Mouse (Mus musculus): ENCODE results near the gene Slc19a2. TPM values are rescaled to one million over a fixed set of nuclear protein-coding genes. Genes with fewer than 3 reads are reported as not detected.
"Not testable (repeated sequence)": the region's sequence is repeated elsewhere in the genome, so short reads cannot be mapped to it uniquely, and the experiment has no call there.

Gene Slc19a2
- total RNA-seq (2014; fragmentation: Nextera tagmentation): 6.3 and 10.0 TPM in 2 replicates
- 5.1 and 9.6 TPM in 2 replicates for total RNA-seq (2017)

- peak; percentile 92 for ATAC-seq (replicated peaks; ENCODE audit: poor library complexity, severe bottlenecking)
Measured at GRCm38 (mm10) chr1:164248465-164249331, at the start of gene Slc19a2. Slc19a2 (plus strand) TSS chr1:164249046.

DNA sequence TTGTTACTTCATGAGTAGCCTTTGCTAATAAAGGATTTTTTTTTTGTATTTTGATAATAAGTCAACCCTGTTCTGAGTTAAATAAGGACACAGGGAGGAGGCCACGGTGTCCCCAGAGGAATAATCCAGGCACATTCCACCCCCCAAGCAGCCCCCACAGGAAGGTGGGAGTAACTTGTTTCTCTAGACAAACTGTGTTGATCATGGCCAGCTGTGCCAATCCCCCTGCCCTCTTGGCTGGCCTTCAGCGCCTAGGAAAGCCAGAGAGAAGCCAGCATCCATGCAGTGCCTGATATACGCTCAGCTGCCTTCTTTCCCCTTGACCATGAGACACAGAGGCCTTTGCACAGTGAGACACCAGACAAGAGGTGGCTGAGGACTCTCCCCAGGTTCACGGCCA, 49.3 kb upstream of the Slc19a2 start:
- no peak for ATAC-seq (replicated peaks; ENCODE audit: poor library complexity, severe bottlenecking)

DNA sequence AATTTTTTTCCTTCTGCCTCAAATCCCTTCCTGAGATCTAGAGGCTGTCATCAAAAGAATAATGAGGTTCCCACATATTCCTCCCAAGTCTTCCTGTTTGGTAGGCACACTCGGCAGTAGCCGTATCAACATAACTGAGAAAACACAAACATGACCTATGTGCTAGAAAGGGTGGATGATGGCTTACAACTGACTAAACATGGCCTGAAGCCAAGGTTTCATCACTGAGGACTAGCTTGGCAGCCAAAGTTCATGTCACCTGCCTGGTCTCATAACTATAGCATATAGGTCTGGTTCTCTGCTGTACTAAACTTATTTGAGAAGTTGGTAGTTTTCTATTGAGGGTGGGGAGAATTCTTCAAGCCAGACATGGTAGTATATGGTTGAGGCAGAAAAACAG, 40.4 kb upstream of the Slc19a2 start:
- ATAC-seq (replicated peaks; ENCODE audit: poor library complexity, severe bottlenecking): no peak

DNA sequence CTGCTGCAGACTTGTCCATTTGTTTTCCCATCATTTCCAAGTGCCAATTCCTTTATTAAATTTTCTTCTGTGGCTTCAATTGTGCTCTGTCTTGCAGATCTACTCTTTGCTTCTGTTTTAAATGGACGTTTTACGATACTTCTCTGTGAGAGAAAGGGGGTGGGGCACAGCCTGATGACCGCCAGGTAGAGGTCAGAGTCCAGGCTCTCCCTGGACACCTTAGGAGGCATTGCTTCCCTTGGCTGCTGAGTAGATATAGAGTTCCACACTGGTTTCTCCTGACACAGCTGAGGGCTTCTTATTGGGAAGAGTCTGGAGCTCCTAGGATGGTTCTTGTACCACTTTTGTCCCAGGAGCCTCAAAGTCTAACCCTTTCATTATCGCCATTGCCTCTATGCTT, 37.9 kb upstream of the Slc19a2 start:
- no peak for ATAC-seq (replicated peaks; ENCODE audit: poor library complexity, severe bottlenecking)

- ATAC-seq (replicated peaks; ENCODE audit: poor library complexity, severe bottlenecking): no peak
Measured at GRCm38 (mm10) chr1:164212686-164213085, 36.2 kb upstream of the Slc19a2 start.

DNA sequence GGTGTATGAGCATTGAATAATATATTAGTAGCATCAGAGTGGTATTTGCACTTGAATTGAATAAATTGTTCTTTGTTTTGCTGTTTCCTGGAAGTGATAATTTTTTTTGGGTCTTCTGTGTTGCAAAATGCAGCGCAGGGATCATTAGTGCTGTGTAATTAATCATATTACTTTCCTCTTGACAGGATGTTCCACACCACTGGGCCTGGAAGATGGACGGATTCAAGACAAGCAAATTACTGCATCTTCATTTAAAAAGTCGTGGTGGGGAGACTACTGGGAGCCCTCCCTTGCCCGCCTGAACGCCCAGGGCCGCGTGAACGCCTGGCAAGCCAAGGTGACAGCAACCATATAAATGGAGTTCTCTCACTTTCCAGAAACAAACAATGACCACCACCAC, 34.7 kb upstream of the Slc19a2 start:
- no peak for ATAC-seq (replicated peaks; ENCODE audit: poor library complexity, severe bottlenecking)

DNA sequence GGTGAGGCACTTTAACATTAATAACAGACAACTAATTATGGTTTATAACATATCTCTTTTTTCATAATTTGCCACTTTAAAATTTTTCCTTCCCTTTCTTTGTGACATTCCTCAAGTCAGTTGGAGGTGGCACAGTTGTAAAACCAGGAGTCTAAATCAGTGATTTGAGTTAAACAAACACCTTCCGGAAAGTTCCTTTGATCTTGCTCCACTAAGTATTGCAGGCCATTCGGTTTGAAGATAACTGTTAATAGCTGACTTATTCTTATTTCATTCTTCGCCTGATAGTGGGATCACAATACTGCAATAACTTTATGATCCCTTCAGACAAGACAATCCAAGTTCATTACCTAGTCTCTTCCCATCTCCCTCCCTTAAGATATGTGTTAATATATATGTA, 33.7 kb upstream of the Slc19a2 start:
- no peak for ATAC-seq (replicated peaks; ENCODE audit: poor library complexity, severe bottlenecking)

DNA sequence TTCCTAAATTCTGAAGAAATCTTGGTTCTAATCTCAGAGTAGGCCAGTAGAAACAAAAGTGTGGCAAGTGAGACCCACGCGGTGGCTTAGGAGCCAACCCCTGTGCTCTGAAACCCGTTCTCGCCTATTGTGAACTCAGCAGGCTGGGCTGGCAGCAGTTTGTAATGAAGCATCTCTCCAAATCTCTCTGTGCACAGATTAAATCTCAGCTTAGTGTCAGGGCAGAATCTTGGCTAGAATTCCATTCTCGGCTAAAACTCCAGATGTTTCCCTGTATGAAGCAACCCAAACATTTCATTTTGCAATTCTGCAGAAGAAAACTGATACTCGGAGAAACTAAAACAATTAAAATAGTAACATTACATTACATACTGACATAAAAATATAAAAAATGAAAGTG, 33.3 kb upstream of the Slc19a2 start:
- ATAC-seq (replicated peaks; ENCODE audit: poor library complexity, severe bottlenecking): no peak

DNA sequence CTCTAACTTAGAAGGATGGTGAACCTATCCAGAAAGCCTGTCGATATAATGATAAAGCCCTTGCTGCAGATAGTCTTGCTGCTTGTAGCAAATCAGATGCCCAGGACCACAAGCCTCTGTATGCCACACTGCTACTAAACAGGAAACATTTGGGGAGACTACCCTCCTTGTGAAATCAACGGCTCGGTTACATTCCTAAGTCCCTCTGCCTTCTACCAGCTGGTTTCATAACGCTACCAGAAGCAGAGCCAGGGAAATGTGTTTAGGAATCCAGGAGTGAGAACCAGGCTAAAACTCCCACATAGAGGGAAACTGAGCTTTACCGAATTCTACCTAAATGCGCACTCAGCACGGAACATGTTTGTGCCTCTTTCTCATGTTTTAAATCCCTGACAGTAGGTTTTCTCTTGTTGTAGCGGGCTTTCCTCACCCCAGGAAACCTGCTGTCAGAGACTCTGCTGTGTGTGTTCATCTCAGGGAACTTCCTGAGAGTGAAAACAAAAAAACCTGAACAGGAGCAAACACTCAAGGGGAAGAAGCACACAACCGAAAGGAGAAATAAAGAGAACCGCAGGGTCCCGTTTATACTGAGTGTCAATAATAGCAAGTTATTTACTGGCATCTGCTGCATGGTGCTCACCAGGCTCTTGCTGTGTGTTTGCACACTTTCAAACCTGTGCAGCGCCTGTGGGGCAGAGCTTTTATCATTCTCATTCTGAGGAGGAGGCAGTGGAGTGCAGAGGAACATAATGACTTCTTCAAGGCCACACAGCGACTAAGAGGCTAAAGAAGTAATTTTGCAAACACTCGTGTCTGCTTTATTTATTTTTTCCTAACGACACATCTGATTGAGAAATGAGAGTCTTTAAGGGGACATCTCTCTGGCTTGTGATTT, 30.8 kb upstream of the Slc19a2 start:
- ATAC-seq (replicated peaks; ENCODE audit: poor library complexity, severe bottlenecking): peak; percentile 88

DNA sequence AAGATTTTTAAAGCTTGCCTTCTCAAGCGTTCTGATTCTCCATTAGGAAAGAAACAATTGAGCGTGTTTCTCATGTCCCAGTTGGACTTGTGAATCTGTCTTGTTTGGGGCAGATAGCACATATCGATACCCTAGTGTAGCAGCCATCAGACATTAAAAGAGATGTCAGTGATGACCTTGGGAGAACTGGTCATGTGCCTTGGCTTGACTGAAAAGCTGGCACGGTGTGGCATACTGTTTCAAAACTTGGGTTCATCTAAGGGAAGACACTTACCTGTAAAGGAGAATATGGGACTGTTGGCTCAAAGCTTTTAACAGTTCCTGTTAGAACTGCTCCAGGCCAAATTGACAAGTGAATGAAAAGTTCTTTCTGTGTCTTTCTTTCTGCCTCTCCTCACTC, 28.6 kb upstream of the Slc19a2 start:
- no peak for ATAC-seq (replicated peaks; ENCODE audit: poor library complexity, severe bottlenecking)

- no peak for ATAC-seq (replicated peaks; ENCODE audit: poor library complexity, severe bottlenecking)
Measured at GRCm38 (mm10) chr1:164223089-164223488, 25.8 kb upstream of the Slc19a2 start.

DNA sequence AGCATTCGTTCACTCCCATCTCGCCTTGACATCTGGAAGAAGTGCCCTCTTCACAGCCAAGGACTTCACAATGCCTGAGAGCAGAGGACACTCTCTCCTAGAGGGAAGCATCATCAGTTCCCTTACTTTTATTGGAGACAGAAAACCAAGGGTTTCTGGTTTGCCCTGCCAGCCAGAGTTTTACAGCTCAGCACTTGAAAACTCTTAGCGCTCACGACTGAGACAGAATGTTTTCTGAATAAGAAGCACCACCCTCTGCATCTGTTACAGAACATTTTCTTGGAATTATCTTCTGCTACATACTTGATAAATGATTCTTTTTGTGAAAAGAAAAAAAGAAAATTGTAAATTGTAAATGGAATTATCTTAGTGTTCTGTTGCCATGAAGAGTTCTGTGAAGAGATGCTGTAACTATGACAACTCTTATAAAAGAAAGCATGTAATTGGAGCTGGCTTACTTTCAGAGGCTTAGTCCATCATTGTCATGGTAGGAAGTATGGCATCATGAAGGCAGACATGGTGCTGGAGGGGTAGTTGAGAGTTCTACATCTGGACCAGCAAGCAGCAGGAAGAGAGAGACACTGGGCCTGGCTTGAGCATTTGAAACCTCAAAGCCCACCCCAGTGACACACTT, 16.8 kb upstream of the Slc19a2 start:
- ATAC-seq (replicated peaks; ENCODE audit: poor library complexity, severe bottlenecking): not testable (repeated sequence)

DNA sequence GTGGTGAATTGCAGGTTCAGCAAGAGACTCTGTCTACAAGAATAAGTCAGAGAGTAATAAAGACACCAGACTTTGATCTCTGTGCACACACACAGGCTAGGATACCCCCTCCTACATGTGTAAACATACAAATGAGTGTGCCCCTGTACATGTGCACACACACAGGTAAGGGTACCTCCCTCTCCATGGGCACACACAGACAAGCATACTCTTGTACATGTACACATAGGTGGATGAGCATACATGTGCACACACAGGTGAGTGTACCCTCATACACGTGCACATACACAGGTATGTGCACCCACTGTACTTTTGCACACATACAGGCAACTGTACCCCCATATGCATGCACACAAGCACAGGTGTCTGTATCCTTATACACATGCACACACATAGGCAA, 15.4 kb upstream of the Slc19a2 start:
- no peak for ATAC-seq (replicated peaks; ENCODE audit: poor library complexity, severe bottlenecking)

DNA sequence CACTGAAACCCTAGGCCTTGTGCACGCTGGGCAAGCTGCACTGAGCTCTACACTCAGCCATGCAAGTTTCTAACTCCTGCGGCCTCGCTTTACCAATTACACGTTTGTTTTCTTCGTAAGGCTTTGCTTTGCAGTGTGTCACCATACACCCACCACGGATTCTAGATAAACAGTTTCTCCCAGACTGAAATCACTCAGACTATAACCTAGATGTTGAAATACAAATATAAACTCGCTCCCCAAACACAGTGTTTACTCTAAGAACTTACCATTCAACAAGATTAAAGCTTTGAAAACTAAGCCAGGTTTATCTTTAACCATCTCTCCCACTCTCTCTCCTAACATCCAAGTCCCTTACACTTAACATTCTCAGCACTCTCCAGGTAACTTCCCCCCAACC, 13.8 kb upstream of the Slc19a2 start:
- no peak for ATAC-seq (replicated peaks; ENCODE audit: poor library complexity, severe bottlenecking)

GRCm38 (mm10) chr1:164236078-164236477, 12.8 kb upstream of the Slc19a2 start:
- no peak for ATAC-seq (replicated peaks; ENCODE audit: poor library complexity, severe bottlenecking)

DNA sequence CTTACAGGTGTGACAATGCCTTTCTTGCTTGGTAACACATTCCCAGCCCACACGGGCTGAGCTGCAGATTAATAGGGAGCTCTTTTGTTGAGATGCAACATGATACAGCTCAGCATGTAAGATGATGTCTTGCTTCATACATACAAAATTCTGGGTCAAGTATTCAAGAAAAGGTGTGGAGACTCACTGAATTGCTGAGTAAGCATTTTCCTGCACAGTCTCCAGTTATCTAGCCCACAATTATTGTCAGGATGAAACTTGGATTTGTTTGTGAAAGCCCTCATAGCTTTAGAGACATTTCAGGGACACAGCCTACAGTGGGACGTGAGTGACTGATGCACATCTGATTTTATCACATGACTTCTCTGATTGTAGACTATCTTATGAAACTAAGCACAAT, 7.4 kb upstream of the Slc19a2 start:
- no peak for ATAC-seq (replicated peaks; ENCODE audit: poor library complexity, severe bottlenecking)

GRCm38 (mm10) chr1:164242809-164243208, 6.0 kb upstream of the Slc19a2 start:
- no peak for ATAC-seq (replicated peaks; ENCODE audit: poor library complexity, severe bottlenecking)

GRCm38 (mm10) chr1:164247442-164247841, 1.4 kb upstream of the Slc19a2 start:
- no peak for ATAC-seq (replicated peaks; ENCODE audit: poor library complexity, severe bottlenecking)

DNA sequence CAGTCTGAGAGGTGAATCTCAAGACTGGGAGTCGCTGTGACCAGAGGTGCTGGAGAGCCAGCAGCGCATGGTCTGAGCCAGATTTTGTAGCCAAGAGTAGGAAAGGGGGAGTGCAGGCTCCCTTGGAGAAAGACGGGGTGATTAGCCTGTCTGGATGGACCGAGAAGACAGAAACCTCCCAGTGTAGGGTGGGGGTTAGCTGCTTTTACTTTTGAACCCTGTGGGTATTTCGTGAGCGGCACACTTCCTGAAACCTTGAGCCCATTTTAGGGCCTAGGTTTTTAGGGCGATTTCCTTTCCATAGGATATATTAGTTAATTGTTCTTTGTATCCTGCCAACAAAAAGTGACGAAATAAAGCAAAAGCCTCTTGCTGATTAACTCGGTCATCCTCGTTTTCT, 875 bp upstream of the Slc19a2 start:
- ATAC-seq (replicated peaks; ENCODE audit: poor library complexity, severe bottlenecking): peak; percentile 35

GRCm38 (mm10) chr1:164249332-164249711, 476 bp downstream of the Slc19a2 start:
- 0 out of 2 replicates have a peak, but pooled peaks have one; percentile 0 for ATAC-seq (replicated peaks; ENCODE audit: poor library complexity, severe bottlenecking)

Measured in granulocyte monocyte progenitor cell, adult 5-6 weeks (primary cell).